8 mouse cellular contexts compared by ENCODE assay signal in genomic region chr2:167641337-167641736, GRCm38 (mm10). TPM values are rescaled to one million over a fixed set of nuclear protein-coding genes. Genes with fewer than 3 reads are reported as not detected.
DNase-seq lines count a peak whose midpoint lies in the region; ATAC-seq and TF ChIP-seq lines count a peak whose summit lies in the region.

No protein-coding gene starts in this region.

- ATAC-seq in hindbrain, postnatal 0 days, result no peak
- no peak for ATAC-seq in hindbrain, embryonic 16.5 days
- ATAC-seq in G1E (ENCODE audit: extremely low read depth, insufficient number of reproducible peaks, low FRiP score, poor library complexity, severe bottlenecking), result peak; percentile 59; the same call in 1 of the 2 replicates
- ATAC-seq in neural tube, embryonic 15.5 days (ENCODE audit: low FRiP score), result no peak

- WGBS in hindbrain, postnatal 0 days, result 50% methylated on average over 8 of the region's 8 CpGs
- 57% methylated on average over 8 of the region's 8 CpGs for WGBS in hindbrain, embryonic 16.5 days
- WGBS in neural tube, embryonic 15.5 days, result 50% methylated on average over 8 of the region's 8 CpGs

- TF ChIP-seq CTCF in hindbrain, postnatal 0 days (IDR thresholded peaks at IDR 0.05; ENCODE audit: low read depth), result peak; percentile 66
- TF ChIP-seq CTCF in G1E (IDR thresholded peaks at IDR 0.05; ENCODE audit: low read depth, low read length), result peak; percentile 34; the same call in 1 of the 2 replicates

- no peak overlapping the region for H3K4me2 ChIP-seq in hindbrain, postnatal 0 days (ENCODE audit: low read depth, low read length)
- no peak overlapping the region for H3K4me2 ChIP-seq in hindbrain, embryonic 16.5 days (ENCODE audit: low read length)
- no peak overlapping the region for H3K4me2 ChIP-seq in neural tube, embryonic 15.5 days

- no peaks in the 10 kb centered on the region for H3K9me3 ChIP-seq in hindbrain, postnatal 0 days (ENCODE audit: low read length)
- no peaks in the 10 kb centered on the region for H3K9me3 ChIP-seq in hindbrain, embryonic 16.5 days (ENCODE audit: control insufficient read depth, low read length)
- H3K9me3 ChIP-seq in G1E (replicated peaks), result no peaks in the 10 kb centered on the region; the same call in 1 of the 2 replicates
- H3K9me3 ChIP-seq in neural tube, embryonic 15.5 days (replicated peaks), result no peaks in the 10 kb centered on the region

- H3K27ac ChIP-seq in hindbrain, postnatal 0 days, result no peak overlapping the region
- no peak overlapping the region for H3K27ac ChIP-seq in hindbrain, embryonic 16.5 days (ENCODE audit: low read depth, low read length)
- H3K27ac ChIP-seq in neural tube, embryonic 15.5 days (replicated peaks), result no peak overlapping the region

- H3K36me3 ChIP-seq in hindbrain, postnatal 0 days (ENCODE audit: insufficient read depth, low read length), result no peaks in the 10 kb centered on the region
- peaks cover 3% of the 10 kb centered on the region; the same call in 1 of the 2 replicates for H3K36me3 ChIP-seq in hindbrain, embryonic 16.5 days (ENCODE audit: control insufficient read depth, insufficient read depth, low read length)
- peaks cover 72% of the 10 kb centered on the region for H3K36me3 ChIP-seq in G1E (replicated peaks)
- H3K36me3 ChIP-seq in neural tube, embryonic 15.5 days, result peaks cover 23% of the 10 kb centered on the region

- no peak for DNase-seq in hindbrain, postnatal 0 days (ENCODE audit: low spot score)
- DNase-seq in G1E (ENCODE audit: low spot score), result no peak
- DNase-seq in embryo, embryonic 9.5 days (ENCODE audit: extremely low spot score), result peak; percentile 49
- peak; percentile 71 to 77 for DNase-seq in kidney, postnatal 4 days
- peak; percentile 62 to 73 for DNase-seq in natural killer cell, adult 2 months (ENCODE audit: low spot score in 2 of 2)
- no peak for DNase-seq in c-Kit-positive CD71-positive TER-119-positive erythroid progenitor cells, embryonic 14.5 days (ENCODE audit: low spot score)

- H3K4me1 ChIP-seq in hindbrain, postnatal 0 days (ENCODE audit: insufficient read depth, low read length), result no peaks in the 10 kb centered on the region
- no peaks in the 10 kb centered on the region for H3K4me1 ChIP-seq in hindbrain, embryonic 16.5 days (ENCODE audit: control insufficient read depth, insufficient read depth, low read depth, low read length)
- peaks cover 7% of the 10 kb centered on the region for H3K4me1 ChIP-seq in G1E (ENCODE audit: insufficient read depth, low read depth, low read length)
- H3K4me1 ChIP-seq in neural tube, embryonic 15.5 days, result no peaks in the 10 kb centered on the region

- no peak overlapping the region for H3K9ac ChIP-seq in hindbrain, postnatal 0 days (replicated peaks; ENCODE audit: low read length)
- no peak overlapping the region for H3K9ac ChIP-seq in hindbrain, embryonic 16.5 days (ENCODE audit: low read depth, low read length)
- no peak overlapping the region for H3K9ac ChIP-seq in neural tube, embryonic 15.5 days (replicated peaks)

- H3K4me3 ChIP-seq in hindbrain, postnatal 0 days (ENCODE audit: low read length), result no peak overlapping the region
- no peak overlapping the region for H3K4me3 ChIP-seq in hindbrain, embryonic 16.5 days (ENCODE audit: low read length)
- no peak overlapping the region for H3K4me3 ChIP-seq in G1E (ENCODE audit: low read depth, low read length)
- H3K4me3 ChIP-seq in neural tube, embryonic 15.5 days (replicated peaks), result no peak overlapping the region

- no peaks in the 10 kb centered on the region for H3K27me3 ChIP-seq in hindbrain, postnatal 0 days (ENCODE audit: insufficient read depth, low read length)
- H3K27me3 ChIP-seq in hindbrain, embryonic 16.5 days (replicated peaks; ENCODE audit: control insufficient read depth, insufficient read depth, low read length), result no peaks in the 10 kb centered on the region
- peaks cover 3% of the 10 kb centered on the region; the same call in 1 of the 2 replicates for H3K27me3 ChIP-seq in G1E (ENCODE audit: insufficient read depth, low read length)
- H3K27me3 ChIP-seq in neural tube, embryonic 15.5 days (replicated peaks), result no peaks in the 10 kb centered on the region

RNA-seq across cellular contexts. Expression of gene Ube2v1, which starts 9.4 kb away (rescaled TPM):
- total RNA-seq in hindbrain, postnatal 0 days (2014; rRNA removed), result 209 and 247 TPM in 2 replicates
- polyA plus RNA-seq in hindbrain, postnatal 0 days (2015; fragmentation: Nextera tagmentation; extraction: Ambion mirVana), result 380 and 384 TPM in 2 replicates
- 390 and 393 TPM in 2 replicates for polyA plus RNA-seq in hindbrain, embryonic 16.5 days (2015; fragmentation: Nextera tagmentation; extraction: Ambion mirVana)
- total RNA-seq in G1E (2014; fragmentation: Nextera tagmentation) (149 and 162 TPM in 2 replicates), G1E (2017) (81.3 and 83.9 TPM in 2 replicates)
- 197 and 203 TPM in 2 replicates for polyA plus RNA-seq in G1E (2012)
- polyA plus RNA-seq in neural tube, embryonic 15.5 days (2015; fragmentation: Nextera tagmentation; extraction: Ambion mirVana), result 351 and 371 TPM in 2 replicates

RNA-seq across cellular contexts. Expression of gene Gm20431, which starts 20.0 kb away (rescaled TPM):
- total RNA-seq in hindbrain, postnatal 0 days (2014; rRNA removed), result 7.5 and 10.7 TPM in 2 replicates
- 7.2 and 9.8 TPM in 2 replicates for polyA plus RNA-seq in hindbrain, postnatal 0 days (2015; fragmentation: Nextera tagmentation; extraction: Ambion mirVana)
- polyA plus RNA-seq in hindbrain, embryonic 16.5 days (2015; fragmentation: Nextera tagmentation; extraction: Ambion mirVana), result 11.9 and 12.8 TPM in 2 replicates
- 6.2 and 8.1 TPM in 2 replicates for total RNA-seq in G1E (2014; fragmentation: Nextera tagmentation)
- 0.11 TPM in 1 of 2 replicates, not detected in the other for total RNA-seq in G1E (2017)
- polyA plus RNA-seq in G1E (2012), result not detected in 2 replicates
- 8.0 and 13.8 TPM in 2 replicates for polyA plus RNA-seq in neural tube, embryonic 15.5 days (2015; fragmentation: Nextera tagmentation; extraction: Ambion mirVana)

RNA-seq across cellular contexts. Expression of gene Cebpb, which starts 47.4 kb away (rescaled TPM):
- 8.1 and 8.7 TPM in 2 replicates for total RNA-seq in hindbrain, postnatal 0 days (2014; rRNA removed)
- 5.2 and 5.7 TPM in 2 replicates for polyA plus RNA-seq in hindbrain, postnatal 0 days (2015; fragmentation: Nextera tagmentation; extraction: Ambion mirVana)
- polyA plus RNA-seq in hindbrain, embryonic 16.5 days (2015; fragmentation: Nextera tagmentation; extraction: Ambion mirVana), result 0.15 and 0.22 TPM in 2 replicates
- total RNA-seq in G1E (2014; fragmentation: Nextera tagmentation), result 10.5 and 12.5 TPM in 2 replicates
- total RNA-seq in G1E (2017), result 12.9 and 33.6 TPM in 2 replicates
- 61.6 and 87.9 TPM in 2 replicates for polyA plus RNA-seq in G1E (2012)
- 2.5 and 3.4 TPM in 2 replicates for polyA plus RNA-seq in neural tube, embryonic 15.5 days (2015; fragmentation: Nextera tagmentation; extraction: Ambion mirVana)

RNA-seq across cellular contexts. Expression of gene Tmem189, which starts 48.3 kb away (rescaled TPM):
- total RNA-seq in hindbrain, postnatal 0 days (2014; rRNA removed), result 70.0 and 79.9 TPM in 2 replicates
- polyA plus RNA-seq in hindbrain, postnatal 0 days (2015; fragmentation: Nextera tagmentation; extraction: Ambion mirVana), result 41.4 and 42.0 TPM in 2 replicates
- polyA plus RNA-seq in hindbrain, embryonic 16.5 days (2015; fragmentation: Nextera tagmentation; extraction: Ambion mirVana), result 37.1 and 39.3 TPM in 2 replicates
- 14.1 and 20.1 TPM in 2 replicates for total RNA-seq in G1E (2014; fragmentation: Nextera tagmentation)
- 17.5 and 18.3 TPM in 2 replicates for total RNA-seq in G1E (2017)
- 36.9 and 38.8 TPM in 2 replicates for polyA plus RNA-seq in G1E (2012)
- 41.4 and 44.1 TPM in 2 replicates for polyA plus RNA-seq in neural tube, embryonic 15.5 days (2015; fragmentation: Nextera tagmentation; extraction: Ambion mirVana)

Comparison
In these comparisons a context has a peak if more than half of its experiments do, and no peak if none do; other contexts are left out.
1. DNase-seq: peak in embryo, embryonic 9.5 days (single experiment), kidney, postnatal 4 days (2 of 2) and natural killer cell, adult 2 months (2 of 2); none in hindbrain, postnatal 0 days (single experiment), G1E (single experiment) and c-Kit-positive CD71-positive TER-119-positive erythroid progenitor cells, embryonic 14.5 days (single experiment).